Mouse (Mus musculus) spleen, adult 2 months (tissue): ENCODE measurements around the gene Pkd2l1. TPM values are rescaled to one million over a fixed set of nuclear protein-coding genes. Genes with fewer than 3 reads are reported as not detected.
A peak's percentile ranks its signal among the peaks of the same experiment; 100 is the strongest.

Experiments used
- DNase-seq, 2 experiments: peaks; one replicate each; pipeline versions ENCODE4 v3.0.0 to v3.0.0-alpha.2; 2012 to 2021; ENCODE audit warnings: low spot score in 2 of 2, low read depth in 1 of 2
- H3K27ac ChIP-seq: fragments of 200-500 bp; 2 replicates; pipeline ENCODE4 v1.5.1; 2012; ENCODE audit warnings: low read length, inconsistent platforms; ENCODE audit not compliant: insufficient read depth
- H3K27me3 ChIP-seq: fragments of 200-500 bp; 2 replicates; pipeline ENCODE4 v1.6.1; 2012; ENCODE audit warnings: mild to moderate bottlenecking, moderate library complexity, low read length, inconsistent platforms; ENCODE audit not compliant: control insufficient read depth, insufficient read depth
- H3K36me3 ChIP-seq: fragments of 200-500 bp; 2 replicates; pipeline ENCODE4 v1.6.1; 2012; ENCODE audit warnings: mild to moderate bottlenecking, low read length, inconsistent platforms; ENCODE audit not compliant: control insufficient read depth, insufficient read depth
- H3K4me1 ChIP-seq: fragments of 200-500 bp; 2 replicates; pipeline ENCODE4 v1.6.1; 2011; ENCODE audit warnings: inconsistent platforms; ENCODE audit not compliant: control insufficient read depth, insufficient read depth, insufficient read length
- H3K4me3 ChIP-seq: fragments of 200-500 bp; 2 replicates; pipeline ENCODE4 v1.5.1; 2011; ENCODE audit warnings: mild to moderate bottlenecking, inconsistent platforms; ENCODE audit not compliant: insufficient read depth, insufficient read length; ENCODE audit errors: extremely low read depth
- CTCF ChIP-seq: fragments of 200-500 bp; IDR thresholded peaks from 2 replicates; pipeline ENCODE4 v1.5.1; 2011; ENCODE audit warnings: mild to moderate bottlenecking, inconsistent platforms; ENCODE audit not compliant: insufficient read depth, insufficient read length, insufficient replicate concordance; ENCODE audit errors: extremely low read depth
- POLR2A ChIP-seq: fragments of 200-500 bp; IDR thresholded peaks from 2 replicates; pipeline ENCODE4 v1.6.1; 2011; ENCODE audit warnings: low read depth, low read length, inconsistent platforms
- WGBS: fragments of 180-500 bp; shearing (Covaris S2); methylation state at CpG from one replicate; pipeline ENCODE4 v1.1.7; 2018; 5-methylcytosine and 5-hydroxymethylcytosine counted together
- polyA plus RNA-seq: library from polyadenylated mRNA; depleted of rRNA; stranded (reverse); fragments of >200 nt; gene quantifications from 2 replicates; pipeline ENCODE4 v1.2.3, GENCODE M21; 2012; rRNA removed

Pkd2l1 gene
- polyA plus RNA-seq, 1 experiment: not detected

DNA sequence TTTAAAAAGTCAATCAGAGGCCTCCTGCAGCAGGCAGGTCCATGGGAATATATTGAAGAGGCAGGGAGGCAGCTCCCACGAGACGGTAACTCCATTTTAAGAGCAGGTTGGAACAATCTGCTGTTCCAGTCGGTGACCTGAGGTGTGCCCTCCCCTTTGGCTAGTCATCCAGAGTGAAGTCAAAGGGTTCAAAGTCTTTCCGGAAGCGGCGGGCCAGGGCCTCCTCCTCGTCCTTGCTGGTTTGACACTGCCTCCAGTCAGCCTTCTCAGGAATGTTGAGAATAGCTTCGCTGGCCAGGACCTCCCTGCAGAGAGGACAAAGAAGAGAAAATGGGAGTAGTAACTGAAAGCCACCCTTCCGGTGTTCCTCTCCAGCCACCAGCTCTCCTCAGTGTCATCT, 81.9 kb downstream of the Pkd2l1 start:
- no peak overlapping the region for H3K27ac ChIP-seq
- no peak overlapping the region for H3K4me3 ChIP-seq
- 91% methylated on average over 9 of the region's 9 CpGs for WGBS
- DNase-seq: no peak
- no peaks in the 10 kb centered on the region; the same call in 1 of the 2 replicates for H3K4me1 ChIP-seq
- H3K36me3 ChIP-seq: peaks cover 15% of the 10 kb centered on the region
- TF ChIP-seq POLR2A: no peak
- no peak for TF ChIP-seq CTCF
- H3K27me3 ChIP-seq: no peaks in the 10 kb centered on the region

DNA sequence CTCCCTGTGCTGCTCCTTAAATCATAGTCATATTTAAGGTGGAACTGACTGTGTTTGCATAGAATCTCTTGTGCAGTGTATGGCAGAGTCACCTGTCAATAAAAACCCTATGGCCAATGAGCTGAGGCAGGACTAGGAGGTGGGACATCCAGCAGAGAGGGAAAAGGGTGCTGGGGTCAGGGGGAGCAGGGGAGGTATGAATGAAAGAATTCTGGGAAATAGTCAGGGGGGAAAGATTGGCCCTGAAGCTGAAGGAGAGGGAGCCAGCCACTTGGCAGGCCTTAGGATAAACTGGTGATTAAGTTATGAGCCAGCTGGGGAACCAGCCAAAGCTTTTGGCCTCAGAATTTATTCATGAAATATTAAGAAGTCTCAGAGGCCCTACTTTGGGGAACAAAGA, 83.2 kb downstream of the Pkd2l1 start:
- H3K4me1 ChIP-seq: no peaks in the 10 kb centered on the region; the same call in 1 of the 2 replicates
- H3K27me3 ChIP-seq: no peaks in the 10 kb centered on the region
- no peak for DNase-seq
- TF ChIP-seq CTCF: no peak
- no peak for TF ChIP-seq POLR2A
- H3K27ac ChIP-seq: no peak overlapping the region
- H3K4me3 ChIP-seq: no peak overlapping the region
- H3K36me3 ChIP-seq: peaks cover 12% of the 10 kb centered on the region

DNA sequence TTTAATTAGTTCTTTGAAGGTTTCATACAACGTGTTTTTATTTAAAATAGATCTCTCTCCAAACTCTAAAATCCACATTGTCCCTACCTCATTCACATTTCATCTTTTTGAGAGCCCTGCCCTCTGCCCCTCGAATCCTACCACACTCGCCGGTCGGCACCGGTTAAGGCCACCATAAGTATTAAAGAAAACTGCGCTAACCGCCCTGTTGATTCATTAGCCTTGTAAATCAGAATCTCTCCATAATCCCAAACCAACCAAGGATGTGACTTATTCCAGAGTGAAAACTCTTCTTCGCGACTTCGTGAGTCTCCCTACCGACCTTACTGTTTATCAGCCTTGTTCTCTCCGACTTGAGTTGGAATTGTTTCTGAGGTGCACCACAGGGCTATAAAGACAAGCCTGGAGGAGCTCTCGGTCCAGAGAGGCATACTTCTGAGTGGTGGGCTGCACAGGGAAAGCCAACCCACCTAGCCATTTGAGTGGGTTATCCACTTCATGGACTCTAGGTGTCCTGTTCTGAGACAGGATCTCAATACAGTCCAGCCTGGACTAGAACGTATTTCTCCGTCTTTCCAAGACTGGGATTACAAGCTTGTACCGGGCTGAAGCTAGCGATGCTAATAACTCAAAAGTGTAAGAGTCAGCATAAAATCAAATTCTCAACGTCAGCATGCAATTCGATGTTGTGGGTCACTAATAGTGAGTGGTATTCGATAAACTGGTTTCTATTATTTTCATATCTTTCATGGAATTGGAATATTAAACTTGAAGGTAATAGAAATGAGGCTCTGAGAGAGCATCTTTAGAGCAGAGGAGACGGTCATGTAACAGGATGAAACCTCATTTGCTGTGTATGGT, 84.4 kb downstream of the Pkd2l1 start:
- peaks cover 7% of the 10 kb centered on the region for H3K36me3 ChIP-seq
- peak overlapping the region; percentile 92 for H3K4me3 ChIP-seq
- 38% methylated on average over 22 of the region's 22 CpGs for WGBS
- H3K27me3 ChIP-seq: no peaks in the 10 kb centered on the region
- TF ChIP-seq POLR2A (no peak), CTCF (no peak)
- H3K4me1 ChIP-seq: no peaks in the 10 kb centered on the region; the same call in 1 of the 2 replicates
- DNase-seq: no peak
- no peak overlapping the region for H3K27ac ChIP-seq

DNA sequence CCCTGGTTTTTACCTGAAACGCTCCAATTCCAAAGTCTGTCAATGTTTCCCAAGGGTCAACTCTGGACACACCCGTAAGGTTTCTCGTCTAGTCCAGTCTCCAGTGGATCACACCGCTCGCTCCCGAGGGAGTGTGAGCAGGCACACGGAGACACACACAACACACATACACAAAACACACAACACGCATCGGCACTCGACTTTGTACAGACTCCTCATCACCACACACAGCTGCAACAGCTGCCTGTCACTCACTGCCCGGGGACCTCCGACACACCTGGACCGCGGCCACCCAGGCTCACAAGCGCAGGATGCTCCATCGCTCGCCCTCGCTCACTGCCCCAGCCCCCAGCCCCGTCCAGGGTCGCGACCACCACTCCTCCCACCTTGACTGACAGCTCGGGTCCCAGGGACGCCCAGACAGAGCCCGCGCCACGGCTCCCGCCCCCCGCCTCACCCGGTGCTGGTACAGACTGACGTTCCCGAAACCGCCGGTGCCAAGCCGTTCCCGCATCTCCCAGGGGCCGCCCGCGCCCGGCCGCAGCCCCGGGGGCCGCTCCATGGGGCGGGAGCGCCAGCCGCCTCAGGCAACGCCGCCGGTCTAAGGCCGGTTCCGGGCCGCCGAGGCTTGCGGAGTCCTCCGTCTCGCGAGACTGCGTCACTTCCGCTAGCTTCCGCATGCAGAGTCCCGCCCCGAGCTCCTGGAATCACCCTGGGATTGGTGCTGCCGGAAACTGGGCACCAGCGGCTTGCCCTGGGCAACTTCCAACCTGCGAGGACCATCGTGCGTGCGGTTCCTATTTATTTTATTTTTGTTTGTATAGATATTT, 85.2 kb downstream of the Pkd2l1 start, which contains the start of gene Chuk:
TSS of gene Chuk (minus strand) at position 650 of the 830 bp plus-strand sequence.
- H3K36me3 ChIP-seq: peaks cover 4% of the 10 kb centered on the region
- H3K27ac ChIP-seq: peak within 1 kb of the TSS; percentile 68
- no peaks in the 10 kb centered on the region for H3K27me3 ChIP-seq
- H3K4me3 ChIP-seq: peak within 1 kb of the TSS; percentile 92
- peak; percentile 85 to 94 for DNase-seq
- H3K4me1 ChIP-seq: no peaks in the 10 kb centered on the region; the same call in 1 of the 2 replicates
- TF ChIP-seq POLR2A: peak; percentile 82
- TF ChIP-seq CTCF: no peak
- WGBS: 2% methylated on average over 64 of the region's 67 CpGs

DNA sequence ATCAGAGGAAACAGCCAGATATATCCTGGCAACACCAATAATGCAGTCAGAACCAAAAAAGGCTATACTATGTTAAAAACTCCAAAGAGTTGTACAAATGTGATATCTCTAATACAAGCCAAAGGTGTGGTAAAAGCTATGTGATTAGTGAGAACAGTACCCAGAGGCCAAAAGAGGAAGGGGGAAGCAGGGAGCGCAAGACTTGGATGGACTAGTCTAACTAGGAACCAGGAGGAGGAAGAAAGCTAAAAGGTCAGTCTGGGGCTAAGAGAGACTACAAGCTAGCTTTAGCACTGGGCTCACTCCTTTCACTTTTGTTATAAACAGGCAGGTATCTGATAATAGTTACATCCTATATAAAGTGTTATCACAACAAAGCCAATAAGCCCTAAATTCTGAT, 87.8 kb downstream of the Pkd2l1 start:
- no peak overlapping the region for H3K4me3 ChIP-seq
- no peak overlapping the region for H3K27ac ChIP-seq
- TF ChIP-seq CTCF (no peak), POLR2A (no peak)
- H3K36me3 ChIP-seq: peaks cover 8% of the 10 kb centered on the region
- no peaks in the 10 kb centered on the region for H3K27me3 ChIP-seq
- no peak for DNase-seq
- WGBS: 86% methylated on average over 1 of the region's 1 CpGs
- H3K4me1 ChIP-seq: no peaks in the 10 kb centered on the region; the same call in 1 of the 2 replicates

DNA sequence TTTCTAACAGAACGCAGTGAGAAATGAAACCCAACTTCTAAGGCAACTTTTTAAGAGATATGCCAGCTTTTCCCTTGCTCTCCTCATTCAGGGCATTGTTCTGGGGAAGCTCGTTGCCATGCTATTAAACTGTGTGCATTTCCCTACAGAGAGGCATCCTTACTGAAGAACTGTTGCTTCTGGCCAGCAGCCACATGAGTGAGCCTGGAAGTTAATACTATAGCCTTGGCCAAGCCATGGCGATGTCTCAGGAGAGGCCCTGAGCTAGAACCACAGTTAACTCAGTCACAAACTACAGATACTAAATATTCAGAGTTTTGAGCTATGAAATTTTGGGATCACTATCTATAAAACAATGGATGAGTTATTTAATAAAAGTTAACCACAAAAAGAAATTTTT, 89.2 kb downstream of the Pkd2l1 start:
- no peaks in the 10 kb centered on the region for H3K4me1 ChIP-seq
- WGBS: 91% methylated on average over 3 of the region's 3 CpGs
- no peak for DNase-seq
- H3K36me3 ChIP-seq: peaks cover 11% of the 10 kb centered on the region
- H3K27ac ChIP-seq: no peak overlapping the region
- TF ChIP-seq POLR2A (no peak), CTCF (no peak)
- no peak overlapping the region for H3K4me3 ChIP-seq
- H3K27me3 ChIP-seq: no peaks in the 10 kb centered on the region

DNA sequence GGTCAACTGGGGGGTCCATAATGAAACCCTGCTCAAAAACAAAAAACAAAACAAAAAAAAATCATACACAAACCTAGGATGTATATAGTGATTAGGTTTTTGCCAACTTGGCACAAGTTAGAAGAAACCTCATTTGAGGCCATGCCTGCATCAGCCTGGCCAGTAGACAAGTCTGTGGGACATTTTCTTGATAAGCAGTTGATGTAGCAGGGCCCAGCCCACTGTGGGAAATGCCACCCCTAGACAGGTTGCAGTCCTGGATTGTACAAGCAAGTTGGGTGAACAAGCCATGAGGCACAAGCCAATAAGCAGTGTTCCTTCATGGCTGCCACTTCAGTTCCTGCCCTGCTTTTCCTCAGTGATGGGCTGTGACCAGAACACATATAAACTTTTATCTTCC, 91.4 kb downstream of the Pkd2l1 start:
- Histone ChIP-seq H3K27ac (no peak overlapping the region), H3K36me3 (peaks cover 21% of the 10 kb centered on the region), H3K4me3 (no peak overlapping the region), H3K27me3 (no peaks in the 10 kb centered on the region), H3K4me1 (no peaks in the 10 kb centered on the region)
- TF ChIP-seq CTCF: no peak
- TF ChIP-seq POLR2A: no peak
- no peak for DNase-seq

Other genes starting within 250 kb of the Pkd2l1 start
- gene Cpn1, start 205.9 kb downstream of the Pkd2l1 start, polyA plus RNA-seq: 1.4 and 1.7 TPM in 2 replicates
- 0.12 TPM in 1 of 2 replicates, not detected in the other for gene Cyp2c23, start 163.2 kb downstream of the Pkd2l1 start, polyA plus RNA-seq
- 4.5 and 5.0 TPM in 2 replicates for gene Erlin1, start 122.7 kb downstream of the Pkd2l1 start, polyA plus RNA-seq
- gene Chuk, start 85.0 kb downstream of the Pkd2l1 start, polyA plus RNA-seq: 11.4 and 11.8 TPM in 2 replicates
- 2.8 and 5.5 TPM in 2 replicates for gene Cwf19l1, start 56.6 kb downstream of the Pkd2l1 start, polyA plus RNA-seq
- gene Bloc1s2, start 46.0 kb downstream of the Pkd2l1 start, polyA plus RNA-seq: 28.2 and 38.1 TPM in 2 replicates
- gene Scd3, start 10.8 kb upstream of the Pkd2l1 start, polyA plus RNA-seq: not detected in 2 replicates
- gene Scd2, start 101.2 kb upstream of the Pkd2l1 start, polyA plus RNA-seq: 30.1 and 39.6 TPM in 2 replicates
- 0.20 TPM in 2 replicates for gene Scd4, start 140.7 kb upstream of the Pkd2l1 start, polyA plus RNA-seq
- 251 and 307 TPM in 2 replicates for gene Scd1, start 215.4 kb upstream of the Pkd2l1 start, polyA plus RNA-seq